Mouse (Mus musculus): ENCODE measurements around the gene Gm8082.
"Not testable (repeated sequence)": the region's sequence is repeated elsewhere in the genome, so short reads cannot be mapped to it uniquely, and the experiment has no call there.

Gm8082 gene

DNA sequence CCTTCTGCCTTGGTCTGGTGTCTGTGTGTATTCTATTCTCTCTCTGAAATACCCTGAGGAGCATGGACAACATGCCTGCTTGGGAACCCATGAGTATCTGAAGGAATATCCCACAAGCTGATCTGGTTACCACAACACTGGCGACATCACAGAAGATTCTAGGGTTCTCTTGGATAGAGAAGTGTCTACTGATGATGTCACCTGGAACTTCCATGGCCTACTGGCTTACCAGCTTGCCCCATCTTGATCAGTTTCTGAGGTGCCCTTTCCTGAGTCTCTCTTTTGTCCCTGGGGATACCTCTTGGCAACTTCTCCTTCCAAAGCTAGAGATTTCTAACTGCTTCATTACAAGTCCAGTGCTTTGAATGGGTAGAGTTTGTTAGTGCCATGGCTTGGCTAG lies at the start of gene Gm8082:
Gene Gm8082 (minus strand): TSS at position 101 of the 400 bp plus-strand sequence.
- in situ Hi-C loops (cut with MboI; ENCODE audit: low sequenced_read_pairs), result not testable (repeated sequence)

DNA sequence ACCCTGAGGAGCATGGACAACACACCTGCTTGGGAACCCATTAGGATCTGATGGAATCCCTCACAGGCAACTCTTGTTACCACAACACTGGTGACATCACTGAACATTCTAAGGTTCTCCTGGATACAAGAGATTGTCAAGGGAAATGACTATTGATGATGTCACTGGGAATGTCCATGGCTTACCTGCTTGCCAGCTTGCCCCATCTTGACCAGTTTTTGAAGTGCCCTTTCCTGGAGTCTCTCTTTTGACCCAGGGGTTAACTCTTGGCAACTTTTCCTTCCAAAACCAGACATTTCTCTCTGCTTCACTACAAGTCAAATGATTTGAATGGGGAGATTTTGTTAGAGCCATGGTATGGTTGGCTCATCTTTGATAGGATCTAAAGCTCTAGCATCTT lies 22.1 kb upstream of the Gm8082 start, which contains the start of gene Gm10376:
Gene Gm10376 (minus strand): TSS at position 101 of the 400 bp plus-strand sequence.
- in situ Hi-C loops (cut with MboI; ENCODE audit: low sequenced_read_pairs), result not testable (repeated sequence)

Data from CH12F3 (cell line).